Mouse (Mus musculus) kidney, embryonic 15.5 days (tissue): Measurements from ENCODE around the gene Adgrv1. TPM values are rescaled to one million over a fixed set of nuclear protein-coding genes. Genes with fewer than 3 reads are reported as not detected.
A peak's percentile ranks its signal among the peaks of the same experiment; 100 is the strongest.

ENCODE experiments used
- ATAC-seq: fragments of 200-750 bp; cut with Nextera tagmentation; replicated peaks from 2 replicates; pipeline ENCODE4 v1.8.0; 2017; ENCODE audit warnings: moderate TSS enrichment; ENCODE audit not compliant: low FRiP score
- H3K27ac ChIP-seq: fragments of 300-500 bp; sonication (generic); 2 replicates; pipeline ENCODE4 v1.5.1; 2015; ENCODE audit warnings: mild to moderate bottlenecking, inconsistent platforms
- H3K27me3 ChIP-seq: fragments of 300-500 bp; sonication (generic); 2 replicates; pipeline ENCODE4 v1.6.1; 2015; ENCODE audit warnings: inconsistent platforms
- H3K36me3 ChIP-seq: fragments of 300-500 bp; sonication (generic); 2 replicates; pipeline ENCODE4 v1.6.1; 2015; ENCODE audit warnings: inconsistent platforms
- H3K4me1 ChIP-seq: fragments of 300-500 bp; sonication (generic); 2 replicates; pipeline ENCODE4 v1.6.1; 2015; ENCODE audit warnings: inconsistent platforms
- H3K4me2 ChIP-seq: fragments of 300-500 bp; sonication (generic); 2 replicates; pipeline ENCODE4 v1.6.1; 2015; ENCODE audit warnings: moderate library complexity, mild to moderate bottlenecking, inconsistent platforms
- H3K4me3 ChIP-seq: fragments of 300-500 bp; sonication (generic); replicated peaks from 2 replicates; pipeline ENCODE4 v1.5.1; 2015; ENCODE audit warnings: mild to moderate bottlenecking, inconsistent platforms
- H3K9ac ChIP-seq: fragments of 300-500 bp; sonication (generic); 2 replicates; pipeline ENCODE4 v1.6.1; 2015; ENCODE audit warnings: mild to moderate bottlenecking, inconsistent platforms
- H3K9me3 ChIP-seq: fragments of 300-500 bp; sonication (generic); replicated peaks from 2 replicates; pipeline ENCODE4 v1.6.1; 2016; ENCODE audit warnings: inconsistent platforms
- WGBS: fragments of 180-500 bp; shearing (Covaris S2); methylation state at CpG from one replicate; pipeline ENCODE4 v1.1.7; 2015; ENCODE audit warnings: mixed read lengths; 5-methylcytosine and 5-hydroxymethylcytosine counted together
- polyA plus RNA-seq: library from polyadenylated mRNA; unstranded; fragments of >200 nt; fragmentation: Nextera tagmentation; extraction: Ambion mirVana; gene quantifications from 2 replicates; pipeline ENCODE4 v1.2.1, GENCODE M21; 2015

Adgrv1 gene
- polyA plus RNA-seq, 1 experiment from 2014 or later, result 4.3 TPM

- Histone ChIP-seq H3K4me1 (no peaks in the 10 kb centered on the region), H3K4me3 (no peak overlapping the region), H3K9me3 (no peaks in the 10 kb centered on the region), H3K36me3 (no peaks in the 10 kb centered on the region), H3K27ac (no peak overlapping the region), H3K9ac (no peak overlapping the region), H3K27me3 (no peaks in the 10 kb centered on the region), H3K4me2 (no peak overlapping the region)
- no peak for ATAC-seq
- WGBS, result 50% methylated on average over 1 of the region's 1 CpGs
Observed at GRCm38 (mm10) chr13:81211436-81211835, 421.5 kb downstream of the Adgrv1 start.

- Histone ChIP-seq H3K4me3 (no peak overlapping the region), H3K27me3 (no peaks in the 10 kb centered on the region), H3K4me2 (no peak overlapping the region), H3K27ac (no peak overlapping the region), H3K9ac (no peak overlapping the region), H3K4me1 (no peaks in the 10 kb centered on the region), H3K36me3 (no peaks in the 10 kb centered on the region), H3K9me3 (no peaks in the 10 kb centered on the region)
- ATAC-seq, result no peak
- WGBS, result 86% methylated on average over 2 of the region's 2 CpGs
Observed at GRCm38 (mm10) chr13:81210516-81210915, 422.4 kb downstream of the Adgrv1 start.

- 85% methylated on average over 3 of the region's 3 CpGs for WGBS
Observed at GRCm38 (mm10) chr13:81209815-81210214, 423.1 kb downstream of the Adgrv1 start.

GRCm38 (mm10) chr13:81208106-81208613, 424.8 kb downstream of the Adgrv1 start:
- Histone ChIP-seq H3K27me3 (no peaks in the 10 kb centered on the region), H3K4me2 (no peak overlapping the region), H3K9me3 (no peaks in the 10 kb centered on the region), H3K9ac (no peak overlapping the region), H3K4me1 (no peaks in the 10 kb centered on the region), H3K27ac (peak overlapping the region; percentile 32; the same call in 1 of the 2 replicates), H3K36me3 (no peaks in the 10 kb centered on the region), H3K4me3 (no peak overlapping the region)
- peak; percentile 62; the same call in 1 of the 2 replicates for ATAC-seq
- 39% methylated on average over 1 of the region's 1 CpGs for WGBS

More at GRCm38 (mm10) chr13:81209815-81210214, 423.1 kb downstream of the Adgrv1 start:
- Histone ChIP-seq H3K27ac (no peak overlapping the region), H3K27me3 (no peaks in the 10 kb centered on the region), H3K36me3 (no peaks in the 10 kb centered on the region), H3K9ac (no peak overlapping the region), H3K4me1 (no peaks in the 10 kb centered on the region), H3K9me3 (no peaks in the 10 kb centered on the region), H3K4me2 (no peak overlapping the region), H3K4me3 (no peak overlapping the region)
- ATAC-seq, result no peak

GRCm38 (mm10) chr13:81181966-81182908, 450.7 kb downstream of the Adgrv1 start:
- Histone ChIP-seq H3K27ac (peak overlapping the region; percentile 37; the same call in 1 of the 2 replicates), H3K9ac (no peak overlapping the region), H3K4me2 (no peak overlapping the region), H3K36me3 (no peaks in the 10 kb centered on the region), H3K9me3 (no peaks in the 10 kb centered on the region), H3K4me3 (no peak overlapping the region), H3K27me3 (no peaks in the 10 kb centered on the region), H3K4me1 (peaks cover 11% of the 10 kb centered on the region)
- ATAC-seq, result peak; percentile 66
- WGBS, result 52% methylated on average over 12 of the region's 12 CpGs

- Histone ChIP-seq H3K4me3 (no peak overlapping the region), H3K4me2 (no peak overlapping the region), H3K27ac (no peak overlapping the region), H3K4me1 (peaks cover 11% of the 10 kb centered on the region), H3K9me3 (no peaks in the 10 kb centered on the region), H3K9ac (no peak overlapping the region), H3K27me3 (no peaks in the 10 kb centered on the region), H3K36me3 (no peaks in the 10 kb centered on the region)
- WGBS, result 39% methylated on average over 4 of the region's 4 CpGs
- 0 out of 2 replicates have a peak, but pooled peaks have one; percentile 36 for ATAC-seq
Observed at GRCm38 (mm10) chr13:81181459-81181858, 451.5 kb downstream of the Adgrv1 start.

- 81% methylated on average over 4 of the region's 4 CpGs for WGBS
- H3K4me2 ChIP-seq, result no peak overlapping the region
Observed at GRCm38 (mm10) chr13:81176820-81177219, 456.1 kb downstream of the Adgrv1 start.

GRCm38 (mm10) chr13:81176071-81176470, 456.9 kb downstream of the Adgrv1 start:
- H3K4me1 ChIP-seq, result no peaks in the 10 kb centered on the region
- no peak overlapping the region for H3K9ac ChIP-seq
- no peak overlapping the region for H3K4me3 ChIP-seq
- no peak overlapping the region for H3K27ac ChIP-seq
- no peak overlapping the region for H3K4me2 ChIP-seq
- no peaks in the 10 kb centered on the region for H3K9me3 ChIP-seq
- no peaks in the 10 kb centered on the region for H3K36me3 ChIP-seq
- H3K27me3 ChIP-seq, result no peaks in the 10 kb centered on the region
- 84% methylated on average over 3 of the region's 3 CpGs for WGBS
- ATAC-seq, result no peak

More at GRCm38 (mm10) chr13:81176820-81177219, 456.1 kb downstream of the Adgrv1 start:
- Histone ChIP-seq H3K9me3 (no peaks in the 10 kb centered on the region), H3K27me3 (no peaks in the 10 kb centered on the region), H3K36me3 (no peaks in the 10 kb centered on the region), H3K4me3 (no peak overlapping the region), H3K9ac (no peak overlapping the region), H3K4me1 (peaks cover 3% of the 10 kb centered on the region; the same call in 1 of the 2 replicates), H3K27ac (no peak overlapping the region)
- ATAC-seq, result no peak

- Histone ChIP-seq H3K9ac (no peak overlapping the region), H3K4me2 (no peak overlapping the region), H3K36me3 (no peaks in the 10 kb centered on the region), H3K9me3 (no peaks in the 10 kb centered on the region), H3K27ac (no peak overlapping the region), H3K27me3 (no peaks in the 10 kb centered on the region), H3K4me3 (no peak overlapping the region), H3K4me1 (no peaks in the 10 kb centered on the region)
- 78% methylated on average over 3 of the region's 3 CpGs for WGBS
- ATAC-seq, result no peak
Observed at GRCm38 (mm10) chr13:81171115-81171514, 461.8 kb downstream of the Adgrv1 start.

GRCm38 (mm10) chr13:81167450-81167849, 465.5 kb downstream of the Adgrv1 start:
- H3K27me3 ChIP-seq, result no peaks in the 10 kb centered on the region
- WGBS, result 71% methylated on average over 6 of the region's 6 CpGs
- ATAC-seq, result no peak

GRCm38 (mm10) chr13:81159808-81160207, 473.1 kb downstream of the Adgrv1 start:
- Histone ChIP-seq H3K9me3 (no peaks in the 10 kb centered on the region), H3K27ac (no peak overlapping the region), H3K9ac (no peak overlapping the region), H3K4me2 (no peak overlapping the region), H3K36me3 (no peaks in the 10 kb centered on the region), H3K4me3 (no peak overlapping the region), H3K4me1 (no peaks in the 10 kb centered on the region), H3K27me3 (no peaks in the 10 kb centered on the region)
- 46% methylated on average over 2 of the region's 2 CpGs for WGBS
- ATAC-seq, result no peak

More at GRCm38 (mm10) chr13:81167450-81167849, 465.5 kb downstream of the Adgrv1 start:
- no peak overlapping the region for H3K9ac ChIP-seq
- no peak overlapping the region for H3K4me2 ChIP-seq
- H3K4me1 ChIP-seq, result no peaks in the 10 kb centered on the region
- H3K4me3 ChIP-seq, result no peak overlapping the region
- no peaks in the 10 kb centered on the region for H3K36me3 ChIP-seq
- no peaks in the 10 kb centered on the region for H3K9me3 ChIP-seq
- no peak overlapping the region for H3K27ac ChIP-seq

- peak; percentile 76; the same call in 1 of the 2 replicates for ATAC-seq
- no peaks in the 10 kb centered on the region for H3K9me3 ChIP-seq
- no peak overlapping the region for H3K4me2 ChIP-seq
- H3K27ac ChIP-seq, result no peak overlapping the region
- no peaks in the 10 kb centered on the region for H3K36me3 ChIP-seq
- H3K27me3 ChIP-seq, result no peaks in the 10 kb centered on the region
- H3K4me1 ChIP-seq, result no peaks in the 10 kb centered on the region
- no peak overlapping the region for H3K4me3 ChIP-seq
- H3K9ac ChIP-seq, result no peak overlapping the region
Observed at GRCm38 (mm10) chr13:81155322-81155721, 477.6 kb downstream of the Adgrv1 start.
